Mouse (Mus musculus): ENCODE data around the gene Zscan12. TPM values are rescaled to one million over a fixed set of nuclear protein-coding genes. Genes with fewer than 3 reads are reported as not detected.

Gene Zscan12
- polyA plus RNA-seq, 1 experiment from 2014 or later, result 16.9 TPM

GRCm38 (mm10) chr13:21407969-21408804, 45.6 kb downstream of the Zscan12 start:
- Histone ChIP-seq H3K27ac (peak overlapping the region; percentile 90), H3K4me1 (replicated peaks) (peaks cover 13% of the 10 kb centered on the region), H3K36me3 (no peaks in the 10 kb centered on the region), H3K27me3 (ENCODE audit: insufficient read depth, poor library complexity, severe bottlenecking) (no peaks in the 10 kb centered on the region), H3K4me3 (peak overlapping the region; percentile 60), H3K9me3 (no peaks in the 10 kb centered on the region)
- WGBS, result 5% methylated on average over 27 of the region's 27 CpGs
- DNase-seq (ENCODE audit: low spot score), result peak; percentile 80

- H3K27ac ChIP-seq, result peak overlapping the region; percentile 90
- DNase-seq (ENCODE audit: low spot score), result no peak
- WGBS, result 53% methylated on average over 11 of the region's 11 CpGs
- H3K4me3 ChIP-seq, result peak overlapping the region; percentile 60
- H3K9me3 ChIP-seq, result no peaks in the 10 kb centered on the region
- peaks cover 13% of the 10 kb centered on the region for H3K4me1 ChIP-seq (replicated peaks)
- no peaks in the 10 kb centered on the region for H3K27me3 ChIP-seq (ENCODE audit: insufficient read depth, poor library complexity, severe bottlenecking)
- no peaks in the 10 kb centered on the region for H3K36me3 ChIP-seq
Observed at GRCm38 (mm10) chr13:21408805-21409459, 46.3 kb downstream of the Zscan12 start.

- H3K4me1 ChIP-seq (replicated peaks), result peaks cover 9% of the 10 kb centered on the region; the same call in 1 of the 2 replicates
- no peak for DNase-seq (ENCODE audit: low spot score)
- 66% methylated on average over 15 of the region's 15 CpGs for WGBS
- H3K9me3 ChIP-seq, result no peaks in the 10 kb centered on the region
- no peaks in the 10 kb centered on the region for H3K36me3 ChIP-seq
- H3K4me3 ChIP-seq, result no peak overlapping the region
- H3K27me3 ChIP-seq (ENCODE audit: insufficient read depth, poor library complexity, severe bottlenecking), result no peaks in the 10 kb centered on the region
- H3K27ac ChIP-seq, result no peak overlapping the region
Observed at GRCm38 (mm10) chr13:21414231-21415212, 51.9 kb downstream of the Zscan12 start.

GRCm38 (mm10) chr13:21415266-21415665, 52.6 kb downstream of the Zscan12 start:
- no peaks in the 10 kb centered on the region for H3K36me3 ChIP-seq
- H3K4me3 ChIP-seq, result no peak overlapping the region
- H3K27me3 ChIP-seq (ENCODE audit: insufficient read depth, poor library complexity, severe bottlenecking), result no peaks in the 10 kb centered on the region
- H3K4me1 ChIP-seq (replicated peaks), result peaks cover 9% of the 10 kb centered on the region; the same call in 1 of the 2 replicates
- H3K27ac ChIP-seq, result no peak overlapping the region
- no peak for DNase-seq (ENCODE audit: low spot score)
- WGBS, result 79% methylated on average over 4 of the region's 4 CpGs
- no peaks in the 10 kb centered on the region for H3K9me3 ChIP-seq

GRCm38 (mm10) chr13:21415750-21416149, 53.1 kb downstream of the Zscan12 start:
- WGBS, result 91% methylated on average over 2 of the region's 2 CpGs
- Histone ChIP-seq H3K4me1 (replicated peaks) (peaks cover 9% of the 10 kb centered on the region; the same call in 1 of the 2 replicates), H3K4me3 (no peak overlapping the region), H3K36me3 (no peaks in the 10 kb centered on the region), H3K27me3 (ENCODE audit: insufficient read depth, poor library complexity, severe bottlenecking) (no peaks in the 10 kb centered on the region), H3K27ac (no peak overlapping the region), H3K9me3 (no peaks in the 10 kb centered on the region)
- no peak for DNase-seq (ENCODE audit: low spot score)

GRCm38 (mm10) chr13:21417298-21418010, 54.8 kb downstream of the Zscan12 start:
- H3K27me3 ChIP-seq (ENCODE audit: insufficient read depth, poor library complexity, severe bottlenecking), result no peaks in the 10 kb centered on the region
- WGBS, result 80% methylated on average over 6 of the region's 6 CpGs

GRCm38 (mm10) chr13:21418865-21419264, 56.2 kb downstream of the Zscan12 start:
- WGBS, result 66% methylated on average over 6 of the region's 6 CpGs
- Histone ChIP-seq H3K27ac (no peak overlapping the region), H3K4me3 (no peak overlapping the region), H3K27me3 (ENCODE audit: insufficient read depth, poor library complexity, severe bottlenecking) (no peaks in the 10 kb centered on the region), H3K9me3 (no peaks in the 10 kb centered on the region), H3K4me1 (replicated peaks) (peaks cover 9% of the 10 kb centered on the region; the same call in 1 of the 2 replicates), H3K36me3 (no peaks in the 10 kb centered on the region)
- no peak for DNase-seq (ENCODE audit: low spot score)

More at GRCm38 (mm10) chr13:21417298-21418010, 54.8 kb downstream of the Zscan12 start:
- H3K36me3 ChIP-seq, result no peaks in the 10 kb centered on the region
- H3K4me1 ChIP-seq (replicated peaks), result peaks cover 9% of the 10 kb centered on the region; the same call in 1 of the 2 replicates
- H3K9me3 ChIP-seq, result no peaks in the 10 kb centered on the region
- H3K27ac ChIP-seq, result no peak overlapping the region
- no peak for DNase-seq (ENCODE audit: low spot score)
- H3K4me3 ChIP-seq, result no peak overlapping the region

Other genes starting within 250 kb of the Zscan12 start
- not detected in 2 replicates for gene Olfr263, start 233.2 kb upstream of the Zscan12 start, polyA plus RNA-seq (2016; fragmentation: Nextera tagmentation; extraction: Ambion mirVana)
- not detected in 2 replicates for gene Olfr1368, start 217.0 kb upstream of the Zscan12 start, polyA plus RNA-seq (2016; fragmentation: Nextera tagmentation; extraction: Ambion mirVana)
- gene Trim27, start 183.4 kb upstream of the Zscan12 start, polyA plus RNA-seq (2016; fragmentation: Nextera tagmentation; extraction: Ambion mirVana), result 157 and 163 TPM in 2 replicates
- not detected in 2 replicates for gene Gpx5, start 70.1 kb upstream of the Zscan12 start, polyA plus RNA-seq (2016; fragmentation: Nextera tagmentation; extraction: Ambion mirVana)
- 0.12 TPM in 1 of 2 replicates, not detected in the other for gene Gpx6, start 50.7 kb upstream of the Zscan12 start, polyA plus RNA-seq (2016; fragmentation: Nextera tagmentation; extraction: Ambion mirVana)
- not detected in 2 replicates for gene Olfr1367, start 15.9 kb upstream of the Zscan12 start, polyA plus RNA-seq (2016; fragmentation: Nextera tagmentation; extraction: Ambion mirVana)
- gene Zkscan3, start 39.9 kb downstream of the Zscan12 start, polyA plus RNA-seq (2016; fragmentation: Nextera tagmentation; extraction: Ambion mirVana), result 76.8 and 87.6 TPM in 2 replicates
- 4.3 and 5.5 TPM in 2 replicates for gene Pgbd1, start 78.2 kb downstream of the Zscan12 start, polyA plus RNA-seq (2016; fragmentation: Nextera tagmentation; extraction: Ambion mirVana)
- gene Zscan26, start 90.9 kb downstream of the Zscan12 start, polyA plus RNA-seq (2016; fragmentation: Nextera tagmentation; extraction: Ambion mirVana), result 20.6 and 23.6 TPM in 2 replicates
- 2.0 and 2.5 TPM in 2 replicates for gene Nkapl, start 105.7 kb downstream of the Zscan12 start, polyA plus RNA-seq (2016; fragmentation: Nextera tagmentation; extraction: Ambion mirVana)
- 4.2 and 4.4 TPM in 2 replicates for gene Zkscan4, start 116.1 kb downstream of the Zscan12 start, polyA plus RNA-seq (2016; fragmentation: Nextera tagmentation; extraction: Ambion mirVana)
- gene Gm10065, start 116.6 kb downstream of the Zscan12 start, polyA plus RNA-seq (2016; fragmentation: Nextera tagmentation; extraction: Ambion mirVana), result 1.7 TPM in 1 of 2 replicates, not detected in the other
- gene AK157302, start 132.4 kb downstream of the Zscan12 start, polyA plus RNA-seq (2016; fragmentation: Nextera tagmentation; extraction: Ambion mirVana), result 0.16 and 0.39 TPM in 2 replicates
- gene Gm11273, start 138.6 kb downstream of the Zscan12 start, polyA plus RNA-seq (2016; fragmentation: Nextera tagmentation; extraction: Ambion mirVana), result 5.3 and 6.4 TPM in 2 replicates
- gene Zkscan8, start 168.3 kb downstream of the Zscan12 start, polyA plus RNA-seq (2016; fragmentation: Nextera tagmentation; extraction: Ambion mirVana), result 5.0 and 6.7 TPM in 2 replicates
- gene Olfr1366, start 180.0 kb downstream of the Zscan12 start, polyA plus RNA-seq (2016; fragmentation: Nextera tagmentation; extraction: Ambion mirVana), result 0.29 TPM in 1 of 2 replicates, not detected in the other
- not detected in 2 replicates for gene Olfr1535, start 197.1 kb downstream of the Zscan12 start, polyA plus RNA-seq (2016; fragmentation: Nextera tagmentation; extraction: Ambion mirVana)
- not detected in 2 replicates for gene Olfr1364, start 218.9 kb downstream of the Zscan12 start, polyA plus RNA-seq (2016; fragmentation: Nextera tagmentation; extraction: Ambion mirVana)